Mouse (Mus musculus): ENCODE data around the gene Teddm1a.
"Not testable (repeated sequence)": the region's sequence is repeated elsewhere in the genome, so short reads cannot be mapped to it uniquely, and the experiment has no call there.

Teddm1a gene

DNA sequence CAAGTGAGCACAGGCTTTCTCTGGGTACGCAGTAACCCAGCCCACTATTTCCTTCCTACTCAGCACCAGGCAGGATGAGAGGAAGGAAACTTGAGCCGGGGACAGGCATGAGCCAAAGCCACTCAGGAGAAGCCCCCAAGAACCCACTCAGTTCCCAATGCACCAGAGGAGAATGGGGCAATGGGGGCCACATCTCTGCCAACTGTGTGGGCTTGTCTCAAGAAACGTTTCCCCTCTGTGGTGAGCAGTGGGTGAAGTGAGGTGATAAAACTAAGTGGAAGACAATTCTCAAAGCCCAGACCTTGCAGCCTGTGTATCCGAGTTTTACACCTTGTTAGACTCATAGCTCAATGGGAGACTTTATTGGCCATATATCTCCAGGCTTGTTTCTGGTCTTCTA is at the start of gene Teddm1a:
Teddm1a (plus strand) TSS at position 301 of the 400 bp plus-strand sequence.
- no peak for DNase-seq

DNA sequence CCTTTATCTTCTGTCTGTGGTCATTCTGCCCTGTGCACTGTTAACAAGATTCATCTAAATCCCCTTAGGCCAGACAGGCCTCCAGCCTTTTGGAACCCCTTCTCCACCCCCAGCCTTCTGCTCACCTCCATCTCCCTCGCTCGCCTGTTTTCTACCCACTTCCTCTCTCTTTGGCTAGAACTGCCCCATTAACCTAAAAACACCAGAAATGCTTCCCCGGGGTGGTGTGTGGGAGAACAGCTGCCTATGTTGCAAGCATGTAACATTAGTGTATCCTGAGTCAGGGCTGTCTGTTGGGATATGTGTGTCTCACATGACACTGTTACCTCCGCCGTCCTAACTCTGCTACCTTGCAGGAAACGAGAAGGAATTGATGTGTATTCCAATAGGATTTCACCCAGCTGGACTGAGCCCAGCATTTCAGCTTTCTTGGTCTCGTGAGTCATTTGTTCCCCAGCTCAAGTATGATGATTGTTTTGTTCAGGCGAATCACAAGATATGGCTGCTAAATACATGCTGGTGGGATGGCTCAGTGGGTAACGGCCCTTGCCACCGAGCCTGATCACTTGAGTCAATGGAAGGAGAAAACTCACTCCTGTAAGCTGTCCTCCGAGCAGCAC is 49.3 kb upstream of the Teddm1a start:
- peak; percentile 75 for DNase-seq

DNA sequence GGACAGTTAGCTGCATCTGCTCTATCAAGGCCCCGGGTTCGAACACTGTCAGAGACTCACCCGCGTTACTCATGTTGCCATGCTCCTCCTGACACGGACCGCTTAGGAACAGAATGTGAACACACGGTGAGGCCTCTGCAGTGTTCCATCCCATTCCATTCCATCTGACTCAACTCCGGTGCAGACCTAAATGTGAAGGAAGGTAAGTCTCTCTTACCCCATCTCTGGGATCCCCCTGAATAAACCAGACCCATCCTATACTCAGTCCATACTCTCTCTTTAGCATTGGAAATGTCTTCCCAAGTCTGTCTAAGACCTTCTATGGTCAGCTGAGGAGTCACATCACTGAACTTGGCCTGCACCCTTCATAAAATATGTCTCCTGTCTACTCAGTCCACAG is 47.5 kb upstream of the Teddm1a start, which contains the start of gene Rgsl1:
Rgsl1 (minus strand) TSS at position 101 of the 400 bp plus-strand sequence.
- DNase-seq = no peak

DNA sequence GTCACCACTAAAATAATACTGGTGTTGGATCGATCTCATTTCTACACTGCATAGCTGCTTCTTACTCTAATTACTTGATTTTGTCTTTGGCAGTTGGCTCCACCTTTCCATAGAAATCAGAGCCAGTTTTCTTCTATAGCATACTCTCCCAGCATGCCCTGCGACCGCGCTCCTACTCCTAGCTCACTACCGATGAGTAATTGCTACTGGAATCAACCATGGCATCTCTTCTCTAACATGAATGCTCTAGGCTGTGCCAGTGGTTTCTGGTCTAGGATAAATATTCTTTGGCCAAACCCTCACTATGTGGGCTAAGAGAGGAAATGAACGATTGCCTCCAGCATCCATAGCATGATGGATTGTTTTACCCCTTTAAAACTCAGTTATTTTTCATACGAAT is 45.1 kb upstream of the Teddm1a start:
- no peak for DNase-seq

DNA sequence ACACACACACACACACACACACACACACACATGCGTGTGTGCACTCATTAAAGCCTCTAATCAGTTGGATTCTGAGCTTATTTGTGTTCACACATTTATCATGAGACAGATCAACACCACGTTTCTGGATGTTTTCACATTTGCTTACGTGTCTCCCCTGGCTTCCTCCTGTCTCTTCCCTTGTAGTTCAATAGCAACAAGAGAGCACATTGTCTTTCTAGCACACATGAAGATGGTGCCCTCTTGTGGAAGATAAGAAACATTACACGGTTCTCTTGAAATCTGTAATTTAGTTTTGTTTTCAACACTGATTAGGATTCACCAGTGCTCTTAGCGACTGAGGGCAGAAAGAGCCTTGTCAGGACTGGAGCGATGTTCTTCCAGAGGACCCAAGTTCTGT is 44.7 kb upstream of the Teddm1a start:
- DNase-seq = peak; percentile 27

DNA sequence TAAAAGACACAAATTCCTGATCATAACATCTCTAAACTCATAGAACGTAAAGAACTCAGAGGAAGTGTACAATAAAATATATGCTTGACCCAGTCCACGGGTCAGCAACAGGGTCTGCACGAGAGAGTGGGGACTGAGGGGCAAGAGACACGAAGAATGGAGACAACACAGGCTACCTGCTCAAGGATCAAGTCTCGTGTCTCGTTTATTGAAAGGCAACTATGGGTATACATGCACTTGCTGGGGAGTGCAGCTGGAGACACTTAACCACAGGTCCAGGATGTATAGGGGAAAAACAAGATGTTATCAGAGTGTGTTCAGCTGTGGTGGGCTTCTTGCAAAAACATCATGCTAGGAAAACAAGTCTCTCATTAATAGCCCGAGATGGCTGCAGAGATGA is 38.8 kb upstream of the Teddm1a start:
- DNase-seq = peak; percentile 52

DNA sequence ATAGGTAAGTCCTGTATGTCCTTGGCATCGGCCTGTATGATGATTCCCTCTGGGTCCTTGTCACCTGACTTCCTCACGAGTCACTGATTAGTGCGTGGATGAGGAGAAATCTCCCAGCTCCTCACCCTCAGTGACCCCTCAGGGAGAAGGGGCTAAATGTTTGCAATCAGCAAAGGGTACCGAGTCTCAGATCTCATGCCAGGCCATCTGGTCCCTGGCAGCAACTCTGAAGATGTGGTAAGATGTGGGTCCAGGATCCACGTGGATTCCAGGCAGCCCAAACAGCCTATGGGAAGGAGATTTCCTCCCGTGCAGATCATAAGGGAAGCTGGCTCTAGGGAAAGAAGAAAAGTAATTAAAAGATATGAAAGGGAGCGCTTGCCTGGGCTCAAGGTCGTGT is 35.6 kb upstream of the Teddm1a start:
- no peak for DNase-seq

DNA sequence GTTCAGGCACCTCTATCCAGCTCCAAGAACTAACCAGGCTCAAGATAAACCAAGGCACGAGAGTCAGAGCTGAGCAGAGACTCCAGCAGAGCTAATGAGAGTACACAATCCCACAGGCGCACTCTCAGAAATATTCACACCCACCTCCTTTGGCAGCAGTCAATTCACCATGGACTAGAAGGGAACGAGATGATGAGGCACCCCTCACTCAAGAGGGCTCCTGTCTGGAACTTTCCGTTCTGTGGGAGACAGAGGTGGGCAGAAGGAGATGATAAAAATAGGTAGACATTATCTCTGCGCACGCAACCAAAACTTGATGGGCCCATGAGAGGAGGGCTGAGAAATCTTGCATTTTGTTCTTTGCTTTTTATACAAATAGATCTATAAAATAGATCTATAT is 17.5 kb upstream of the Teddm1a start, which contains the start of gene Teddm1b:
Teddm1b (plus strand) TSS at position 301 of the 400 bp plus-strand sequence.
- DNase-seq = no peak

DNA sequence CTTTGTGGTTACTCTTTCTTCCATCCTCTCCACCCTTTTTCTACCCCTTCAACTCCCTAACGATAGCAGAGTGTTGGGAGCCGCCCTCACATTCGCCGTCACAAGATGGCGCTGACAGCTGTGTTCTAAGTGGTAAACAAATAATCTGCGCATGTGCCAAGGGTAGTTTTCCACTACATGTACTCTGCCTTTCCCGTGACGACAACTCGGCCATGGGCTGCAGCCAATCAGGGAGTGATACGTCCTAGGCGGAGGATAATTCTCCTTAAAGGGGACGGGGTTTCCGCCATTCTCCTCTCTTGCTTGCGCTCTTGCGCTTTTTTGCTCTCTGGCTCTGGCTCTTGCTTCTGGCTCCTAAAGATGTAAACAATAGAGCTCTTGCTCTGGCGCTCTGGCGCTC is 11.2 kb upstream of the Teddm1a start:
- DNase-seq = not testable (repeated sequence)

DNA sequence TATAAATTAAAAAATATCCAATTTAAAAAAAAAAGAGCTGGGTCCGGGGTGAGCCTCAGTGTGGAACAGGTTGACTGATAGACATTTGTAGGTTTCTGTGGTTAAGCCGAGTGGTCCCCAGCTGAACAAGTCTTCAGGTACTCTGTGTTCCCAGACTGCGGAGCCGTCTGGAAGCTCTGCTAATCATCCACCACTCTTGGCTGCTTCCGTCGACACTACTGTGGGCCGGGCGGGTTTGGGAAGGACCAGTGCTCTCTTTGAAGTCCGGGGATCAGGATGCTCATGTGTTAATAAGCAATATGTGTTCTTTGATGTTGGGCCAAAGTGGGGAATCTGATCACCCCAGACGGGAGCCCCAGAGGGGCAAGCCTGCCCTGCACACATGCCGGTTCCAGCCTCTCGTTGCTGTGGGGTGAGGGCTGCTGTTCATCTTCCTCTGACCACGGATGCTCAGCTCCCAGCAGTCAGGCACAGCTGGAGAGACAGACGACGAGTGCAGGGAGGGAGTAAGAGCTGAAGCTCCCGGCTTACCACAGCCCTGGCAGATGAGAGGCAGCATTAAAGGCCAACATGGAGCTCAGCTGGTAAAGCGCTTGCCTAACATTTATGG is 5.4 kb upstream of the Teddm1a start:
- DNase-seq = no peak

DNA sequence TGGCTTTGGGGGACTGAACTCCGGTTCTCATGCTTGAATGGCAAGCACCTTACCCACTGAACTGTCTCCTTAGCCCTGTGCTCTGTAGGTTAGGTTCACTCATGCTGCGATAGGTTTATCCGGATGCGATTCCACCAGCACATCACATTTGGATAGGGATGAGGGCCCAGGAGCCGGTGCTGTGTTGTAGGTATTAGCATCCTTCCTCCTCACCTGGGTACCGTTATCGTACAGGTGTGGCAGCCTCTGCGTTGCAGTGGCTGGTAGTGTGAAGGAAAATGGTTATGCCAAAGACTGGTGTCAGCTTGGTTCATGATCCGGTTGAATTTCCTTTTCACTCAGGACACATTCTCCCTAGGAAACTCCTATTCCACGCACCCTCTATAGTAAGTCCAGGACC is 1.4 kb upstream of the Teddm1a start:
- DNase-seq = no peak

DNA sequence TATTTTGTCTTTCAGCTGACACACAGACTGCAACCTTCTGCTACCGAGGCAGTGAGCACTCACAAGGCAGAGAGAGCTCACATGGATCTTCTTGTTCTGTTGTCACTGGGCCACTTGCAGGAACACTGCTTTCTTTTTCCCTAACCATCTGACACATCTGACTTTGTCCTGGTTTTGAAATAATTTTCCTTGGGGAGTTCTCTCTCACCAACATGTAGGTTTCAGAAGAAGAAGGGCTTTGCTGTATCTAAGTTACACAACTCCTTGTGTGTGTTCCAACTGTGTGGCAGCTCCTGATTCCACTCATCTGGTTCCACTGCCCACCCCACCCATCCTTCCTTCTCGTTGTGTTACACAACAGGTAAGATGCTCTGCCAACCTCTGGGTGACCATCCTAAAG is 2.2 kb downstream of the Teddm1a start:
- DNase-seq = no peak

DNA sequence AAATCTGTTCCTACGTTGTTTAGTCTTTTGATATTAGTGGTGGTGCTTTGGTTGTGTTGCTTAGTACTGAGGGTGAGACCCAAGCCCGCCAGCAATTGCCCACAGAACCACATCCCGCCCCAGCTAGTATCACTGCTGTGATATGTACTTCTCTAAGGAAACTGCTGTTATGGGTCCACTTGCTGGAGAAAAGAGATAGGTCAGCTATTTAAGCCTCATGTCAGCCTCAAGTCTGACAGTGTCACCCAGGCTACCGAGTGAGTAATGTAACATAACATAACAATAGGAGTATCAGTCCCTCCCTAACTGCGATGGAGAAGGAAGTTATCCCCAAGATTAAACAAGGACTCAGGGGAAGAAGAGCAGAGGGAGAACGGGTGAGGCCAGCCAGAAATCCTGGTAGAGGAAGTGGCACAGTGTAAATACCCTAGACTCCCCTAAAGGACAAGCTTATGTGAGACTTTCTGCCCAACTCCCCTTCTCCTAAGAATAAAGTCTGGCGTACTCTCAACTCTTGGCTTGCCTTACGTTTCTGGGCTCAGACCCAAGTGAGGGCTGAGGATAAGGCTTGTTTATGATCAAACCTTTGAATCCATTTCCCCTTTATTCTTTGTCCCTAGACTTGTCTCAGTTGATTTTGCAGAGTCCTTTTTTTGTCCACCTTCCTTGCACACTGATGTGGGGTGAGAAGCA is 2.8 kb downstream of the Teddm1a start:
- no peak for DNase-seq

DNA sequence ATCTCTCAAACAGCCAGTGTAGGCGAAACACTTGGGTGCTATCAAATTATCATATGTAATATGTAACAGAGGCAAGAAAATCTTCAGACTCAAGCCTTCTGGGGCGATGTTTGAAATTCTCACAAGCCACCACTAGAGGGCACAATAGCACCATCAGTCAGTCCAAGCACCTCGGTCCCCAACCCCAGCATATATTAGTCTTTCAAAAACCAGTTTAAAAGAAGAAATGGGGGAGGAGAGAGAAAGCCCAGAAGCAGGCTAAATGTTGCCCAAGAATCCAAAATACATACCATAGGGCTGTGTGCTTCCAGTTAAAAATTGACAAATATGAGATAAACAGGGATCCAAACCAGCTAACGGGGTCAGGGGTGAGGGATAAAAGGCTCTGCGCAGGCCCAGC is 3.4 kb downstream of the Teddm1a start:
- DNase-seq = peak; percentile 71

DNA sequence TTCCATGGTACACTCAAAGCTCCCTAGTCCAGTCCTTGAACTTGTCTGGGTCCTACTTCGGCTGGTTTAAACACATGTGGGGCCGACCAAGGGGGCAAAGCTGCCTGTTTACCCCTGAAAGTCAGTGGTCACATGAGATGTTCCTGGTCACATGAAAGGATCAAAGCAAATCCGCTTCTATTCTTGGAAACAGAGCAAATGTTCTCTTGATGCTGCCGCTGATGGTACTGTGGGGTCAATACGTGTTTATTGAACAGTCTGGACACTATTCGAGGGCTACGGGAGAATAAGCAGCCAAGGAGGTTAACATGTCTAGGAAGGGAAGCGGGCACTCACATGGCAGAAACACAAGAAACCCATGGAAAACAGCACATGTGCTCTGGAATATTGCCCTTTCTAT is 5.7 kb downstream of the Teddm1a start:
- DNase-seq = no peak

DNA sequence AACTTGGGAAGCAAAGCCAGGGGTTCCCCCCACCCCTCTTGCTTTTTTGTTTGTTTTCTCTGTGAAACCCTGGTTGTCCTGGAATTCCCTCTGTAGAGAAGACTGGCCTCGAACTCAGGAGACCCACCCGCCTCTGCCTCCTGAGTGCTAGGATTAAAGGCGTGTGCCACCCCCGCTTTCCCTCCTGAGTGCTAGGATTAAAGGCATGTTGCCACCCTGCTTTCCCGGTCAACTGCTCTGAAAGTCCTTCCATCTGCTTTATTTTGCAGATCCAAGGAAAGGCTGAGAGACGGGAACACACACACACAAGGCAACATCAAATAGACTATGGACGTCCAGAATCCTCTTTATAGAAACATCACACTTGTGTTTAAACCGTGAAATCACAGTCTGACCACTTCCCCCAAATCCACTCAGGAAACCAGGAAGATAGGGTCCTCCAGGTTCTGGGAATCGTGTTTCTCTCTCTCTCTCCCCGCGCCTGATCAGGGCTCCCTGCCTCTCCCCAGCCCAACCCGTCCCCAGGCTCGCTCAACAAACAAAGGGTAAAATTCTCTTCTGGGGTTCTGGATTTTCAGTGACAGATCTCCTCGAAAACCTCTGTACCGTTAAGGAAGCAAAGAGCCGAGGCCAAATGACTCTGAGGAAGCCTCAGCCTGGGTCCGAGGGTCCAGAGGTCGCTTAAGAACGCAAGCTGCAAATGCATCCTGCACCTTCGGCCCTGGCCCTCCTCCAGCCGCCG is 7.6 kb downstream of the Teddm1a start:
- no peak for DNase-seq

DNA sequence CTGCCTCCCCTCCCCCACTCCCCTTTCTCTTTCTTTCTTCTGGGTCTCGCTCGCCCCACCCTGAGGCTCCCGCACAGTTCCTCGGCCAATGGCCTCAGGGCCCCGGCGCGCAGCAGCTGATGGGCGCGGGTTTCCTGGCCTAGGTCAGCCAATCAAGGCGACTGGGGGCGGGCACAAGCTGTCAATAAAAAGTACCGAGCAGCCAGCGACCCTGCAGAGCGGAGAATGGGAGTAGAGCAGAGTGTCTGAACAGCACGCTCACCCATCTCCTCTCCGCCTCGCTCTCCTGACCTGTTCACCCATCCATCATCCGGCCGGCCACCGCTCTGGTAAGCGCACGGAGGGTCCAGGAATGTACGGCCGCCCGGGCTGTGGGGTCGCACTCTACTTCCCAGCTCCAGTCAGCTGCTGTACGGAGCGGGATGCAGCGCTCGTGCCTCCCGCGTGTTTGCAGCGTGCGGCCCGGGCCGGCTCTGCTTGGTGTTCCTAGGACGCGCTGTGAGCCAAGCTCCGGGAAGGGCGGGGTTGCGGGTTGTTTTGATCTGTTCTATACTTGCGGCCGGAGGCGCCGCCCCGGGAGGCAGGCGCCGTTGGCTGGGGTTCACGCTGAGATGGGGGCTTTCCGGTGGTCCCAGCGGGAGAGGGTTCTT is 8.3 kb downstream of the Teddm1a start, which contains the start of the genes Glul and Teddm2:
Glul (plus strand) TSS at position 214 of the 650 bp plus-strand sequence.
Teddm2 (minus strand) TSS at position 498 of the 650 bp plus-strand sequence.
- DNase-seq = peak; percentile 95

DNA sequence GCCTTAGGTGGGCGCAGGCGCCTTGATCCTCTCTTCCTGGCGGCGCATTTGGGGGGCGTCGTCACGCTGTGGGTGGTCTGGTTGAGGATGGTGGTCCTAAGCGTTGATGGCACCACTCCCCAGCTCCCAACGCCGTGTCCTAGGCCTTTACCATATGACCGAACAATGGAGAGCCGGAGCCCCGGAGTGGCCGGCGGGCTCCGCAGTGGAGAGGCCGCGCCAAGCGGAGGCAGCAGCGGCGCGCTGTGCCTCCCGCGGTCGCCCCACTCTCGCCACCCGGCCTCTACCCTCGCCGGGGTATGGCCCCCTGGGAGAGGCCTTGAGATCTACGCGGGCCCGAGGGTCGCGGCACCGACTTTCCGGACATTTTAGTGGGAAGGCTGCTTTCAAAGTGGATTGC is 8.8 kb downstream of the Teddm1a start:
- no peak for DNase-seq

DNA sequence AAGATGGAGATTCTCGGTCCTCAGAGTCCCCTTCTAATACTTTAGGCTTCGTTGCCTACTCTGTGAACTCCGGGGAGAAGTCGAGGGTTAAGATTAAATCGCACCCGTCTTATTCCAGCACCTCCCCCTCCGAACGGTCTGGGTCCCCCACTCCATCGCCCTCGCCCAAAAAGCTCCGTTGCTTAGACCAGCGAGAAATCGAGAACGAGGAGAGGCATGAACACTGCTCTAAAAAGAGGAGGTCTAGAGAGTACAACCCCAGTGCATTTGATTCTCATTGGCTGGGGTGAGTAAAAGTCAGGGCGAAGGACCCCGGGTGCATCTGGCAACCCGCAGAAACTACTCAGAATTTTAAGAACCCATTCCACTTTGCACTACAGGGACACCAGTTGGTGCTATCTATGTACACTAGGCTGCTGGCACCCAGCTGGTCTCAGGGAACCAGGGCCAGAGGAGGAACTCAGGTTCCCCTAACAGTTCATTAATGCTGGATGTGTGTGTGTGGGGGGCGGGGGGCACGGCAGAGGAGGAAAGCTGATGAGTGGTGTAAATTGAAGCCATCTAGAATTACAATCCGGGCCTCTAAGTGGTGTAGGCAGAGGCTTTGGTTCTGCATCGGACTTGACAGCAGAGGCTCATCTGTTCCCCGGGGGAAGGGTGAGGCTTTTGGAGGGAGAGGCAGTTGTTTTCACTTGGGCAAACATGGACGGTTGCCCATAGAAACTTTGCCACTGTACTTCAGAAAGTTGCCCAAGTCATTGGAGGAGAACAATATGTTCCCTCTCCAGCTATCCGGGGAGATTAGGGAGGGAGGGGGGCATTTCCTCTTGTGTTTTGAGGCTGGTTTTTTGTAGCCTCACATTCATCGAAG is 9.6 kb downstream of the Teddm1a start:
- peak; percentile 32 for DNase-seq

DNA sequence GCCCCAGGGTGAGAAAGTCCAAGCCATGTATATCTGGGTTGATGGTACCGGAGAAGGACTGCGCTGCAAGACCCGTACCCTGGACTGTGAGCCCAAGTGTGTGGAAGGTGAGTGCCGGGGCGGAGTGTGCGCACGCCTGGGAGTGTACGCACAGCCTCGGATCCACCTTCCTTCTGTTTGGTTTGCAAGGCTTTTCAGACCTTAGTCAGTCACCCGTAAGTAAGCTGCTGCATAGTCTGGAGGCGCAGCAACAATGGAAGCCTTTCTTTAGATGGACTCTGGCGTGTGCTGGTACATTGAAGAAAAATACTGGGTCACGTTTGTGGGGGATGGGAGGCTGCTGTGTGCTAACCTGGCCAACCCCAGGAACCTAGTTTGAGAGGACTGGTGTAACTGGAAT is 11.5 kb downstream of the Teddm1a start:
- no peak for DNase-seq

DNA sequence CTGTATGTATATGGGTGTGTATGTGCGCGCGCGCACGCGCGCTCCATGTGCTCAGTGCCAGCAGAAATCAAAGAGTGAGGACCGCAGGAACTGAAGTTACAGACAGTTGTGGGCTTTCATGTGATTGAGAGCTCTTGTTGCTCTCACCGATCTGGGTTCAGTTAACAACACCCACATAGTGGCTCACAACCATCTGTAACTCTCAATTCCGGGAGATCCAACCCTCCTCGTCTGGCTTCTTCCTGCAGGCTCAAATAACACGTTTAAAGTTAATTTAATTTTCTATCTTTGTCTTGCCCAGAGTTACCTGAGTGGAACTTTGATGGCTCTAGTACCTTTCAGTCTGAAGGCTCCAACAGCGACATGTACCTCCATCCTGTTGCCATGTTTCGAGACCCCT is 12.7 kb downstream of the Teddm1a start:
- DNase-seq = no peak

DNA sequence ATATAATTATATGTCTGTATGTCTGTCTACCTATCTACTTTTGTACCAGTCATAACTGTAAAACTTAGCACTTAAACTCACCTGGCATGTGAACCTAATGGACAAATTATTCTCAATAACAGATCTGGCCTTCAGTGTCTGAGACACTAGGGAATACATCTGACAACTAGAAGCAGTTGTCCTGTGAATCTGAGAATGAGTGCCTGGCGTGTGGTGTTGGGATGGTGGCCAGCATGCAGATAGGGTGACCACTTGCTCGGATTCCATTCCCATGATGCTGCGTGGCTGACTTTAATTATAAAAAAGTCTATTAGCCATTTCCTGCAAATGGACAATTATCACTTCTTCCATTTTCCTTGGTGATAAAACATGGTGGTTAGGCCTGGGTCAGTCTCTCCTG is 14.3 kb downstream of the Teddm1a start:
- DNase-seq = no peak
